Mouse (Mus musculus) heart, postnatal 0 days (tissue): ENCODE results near the gene Stoml3.

Source experiments
- CTCF ChIP-seq: IDR thresholded peaks from 2 replicates; pipeline ENCODE4 v1.5.1; 2016; ENCODE audit warnings: antibody characterized with exemption, control low read depth, low read depth
- EP300 ChIP-seq: IDR thresholded peaks from 2 replicates; pipeline ENCODE4 v1.6.1; 2016; ENCODE audit warnings: antibody characterized with exemption, low read depth

DNA sequence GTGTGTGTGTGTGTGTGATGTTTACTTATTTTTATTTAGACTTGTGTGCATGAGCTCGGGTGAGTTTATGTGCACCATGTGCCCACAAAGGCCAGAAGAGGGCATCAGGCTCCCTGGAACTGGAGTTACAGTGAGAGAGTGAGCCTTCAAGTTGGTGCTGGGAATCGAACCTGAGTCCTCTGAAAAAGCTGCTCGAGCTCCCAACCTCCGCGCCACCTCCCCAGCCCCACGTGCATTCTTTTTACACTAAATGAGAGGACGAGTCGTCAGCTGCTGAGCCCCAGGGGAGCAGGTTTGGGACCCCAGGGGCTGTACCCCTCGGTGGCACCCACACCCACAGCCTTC is 25.8 kb upstream of the Stoml3 start:
- TF ChIP-seq CTCF (no peak), EP300 (no peak)
